Mouse (Mus musculus) ZHBTc4 (cell line): ENCODE results near the gene Psmd12.
"Not testable (repeated sequence)": the region's sequence is repeated elsewhere in the genome, so short reads cannot be mapped to it uniquely, and the experiment has no call there.

Experiments used
- DNase-seq: peaks from one replicate; pipeline ENCODE4 v3.0.0-alpha.2; 2011; ENCODE audit warnings: low read depth, low spot score

The Psmd12 gene

GRCm38 (mm10) chr11:107462478-107462877 lies 16.8 kb upstream of the Psmd12 start:
- peak; percentile 78 for DNase-seq

DNA sequence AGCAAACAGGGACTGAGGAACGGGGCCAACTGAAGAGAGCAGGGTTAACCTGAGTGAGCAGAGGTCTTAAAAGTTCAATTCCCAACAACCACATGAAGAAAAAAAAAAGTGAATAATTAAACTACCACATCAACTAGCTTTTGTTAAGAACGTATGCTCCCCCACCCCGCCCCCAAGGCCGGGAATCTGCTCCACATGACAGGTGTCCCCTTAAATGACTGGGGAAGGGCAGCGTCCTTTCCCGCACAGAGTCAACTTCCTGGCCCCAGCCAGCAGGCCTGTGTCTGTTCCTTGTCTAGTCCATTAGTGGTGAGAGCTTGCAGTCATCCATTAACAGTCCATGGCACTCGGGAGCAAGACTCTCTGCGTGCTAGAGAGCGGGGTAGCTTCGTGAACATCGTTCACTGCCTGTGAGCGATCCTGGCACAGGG lies 16.0 kb upstream of the Psmd12 start:
- no peak for DNase-seq

GRCm38 (mm10) chr11:107464141-107464540 lies 15.1 kb upstream of the Psmd12 start:
- no peak for DNase-seq

DNA sequence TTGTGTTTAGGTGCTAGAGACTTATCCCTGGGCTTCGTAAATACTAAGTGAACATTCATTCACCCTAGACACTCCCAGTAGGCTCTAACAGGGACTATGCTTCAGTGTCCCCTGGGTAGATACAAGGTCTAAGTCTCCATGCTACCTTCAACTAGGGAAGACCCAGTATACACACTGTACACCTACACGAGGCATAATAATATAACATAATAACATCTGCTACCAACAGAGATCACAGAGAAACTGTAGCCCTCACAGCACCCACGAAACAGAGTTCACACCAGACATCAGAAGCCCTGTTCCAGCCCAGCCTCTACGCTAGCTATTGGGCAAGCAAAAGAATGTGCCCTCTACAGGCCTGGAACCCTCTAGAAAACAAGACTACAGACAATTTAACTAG lies 14.2 kb upstream of the Psmd12 start:
- no peak for DNase-seq

DNA sequence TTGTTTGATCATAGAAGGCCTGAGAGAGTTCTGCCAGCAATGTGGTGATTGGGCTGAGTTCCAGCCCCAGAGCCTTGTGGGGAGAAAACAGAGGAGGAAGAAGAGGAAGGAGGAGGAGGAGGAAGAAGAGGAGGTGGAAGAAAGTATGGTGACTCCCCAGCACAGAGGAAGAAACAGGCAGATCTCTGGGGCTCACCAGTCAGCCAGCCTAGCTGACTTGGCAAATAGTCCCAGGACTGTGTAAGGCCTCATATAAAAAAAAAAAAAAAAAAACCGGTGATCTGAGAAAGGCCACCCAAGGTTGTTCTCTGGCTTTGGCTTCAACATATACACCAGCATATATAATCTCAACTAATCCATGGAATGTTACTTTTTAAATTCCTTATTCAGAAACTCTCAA lies 13.3 kb upstream of the Psmd12 start:
- DNase-seq = no peak

- no peak for DNase-seq
Measured at GRCm38 (mm10) chr11:107466611-107467391, 12.5 kb upstream of the Psmd12 start.

- DNase-seq = no peak
Measured at GRCm38 (mm10) chr11:107468252-107469030, 10.8 kb upstream of the Psmd12 start.

DNA sequence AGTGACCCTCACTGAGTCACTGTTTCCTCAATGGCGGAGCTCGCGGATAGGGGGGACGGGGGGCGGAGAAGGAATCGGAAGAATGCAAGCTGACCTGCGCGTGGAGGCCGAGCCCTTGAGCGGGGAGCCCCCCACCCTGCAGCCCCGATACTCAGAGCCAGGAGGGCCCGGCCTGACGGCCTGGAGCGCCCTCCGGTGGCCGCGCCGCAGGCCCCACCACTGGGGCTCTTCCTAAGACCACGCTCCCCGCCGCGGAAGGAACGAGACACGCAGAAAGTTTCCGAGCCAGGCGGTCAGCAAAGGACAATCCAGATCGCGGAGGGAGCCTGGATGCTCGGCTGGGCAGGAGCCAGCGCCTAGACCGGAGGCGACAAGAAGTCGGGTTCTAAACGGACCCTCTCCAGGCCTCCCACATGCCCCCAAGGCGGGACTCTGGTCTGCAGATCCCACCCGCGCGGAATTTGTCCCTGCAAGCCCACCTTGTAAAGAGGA lies 10.2 kb upstream of the Psmd12 start:
- DNase-seq = peak; percentile 76

- DNase-seq = peak; percentile 70
Measured at GRCm38 (mm10) chr11:107469523-107470371, 9.5 kb upstream of the Psmd12 start.

DNA sequence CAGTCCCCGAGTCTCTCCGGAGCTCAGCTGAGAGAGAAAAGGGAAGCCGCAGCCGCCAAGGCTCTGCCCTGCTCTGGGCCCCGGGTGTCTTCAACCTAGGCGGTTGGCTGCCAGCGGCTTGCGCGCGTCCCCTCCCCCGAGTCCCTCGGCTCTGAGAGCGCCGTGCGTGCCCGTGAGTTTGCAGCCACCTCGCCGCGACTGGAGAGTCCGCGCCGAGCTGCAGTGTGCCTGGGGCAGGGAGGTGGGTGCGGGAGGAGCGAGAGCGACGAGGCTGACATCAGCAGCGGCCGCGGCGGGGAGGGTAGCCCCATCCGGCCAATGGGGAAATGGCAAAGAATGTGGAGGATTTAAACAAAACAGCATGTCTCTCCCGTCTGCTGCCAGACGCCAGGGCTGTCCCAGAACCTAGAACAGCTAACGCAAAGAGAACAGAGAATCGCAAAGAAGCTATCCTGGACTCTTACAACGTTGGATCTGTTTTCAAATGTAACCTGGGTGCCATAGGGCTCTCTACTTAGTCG lies 8.7 kb upstream of the Psmd12 start, which contains the start of gene Pitpnc1:
Pitpnc1 (minus strand) TSS at position 179 of the 521 bp plus-strand sequence.
- peak; percentile 95 for DNase-seq

DNA sequence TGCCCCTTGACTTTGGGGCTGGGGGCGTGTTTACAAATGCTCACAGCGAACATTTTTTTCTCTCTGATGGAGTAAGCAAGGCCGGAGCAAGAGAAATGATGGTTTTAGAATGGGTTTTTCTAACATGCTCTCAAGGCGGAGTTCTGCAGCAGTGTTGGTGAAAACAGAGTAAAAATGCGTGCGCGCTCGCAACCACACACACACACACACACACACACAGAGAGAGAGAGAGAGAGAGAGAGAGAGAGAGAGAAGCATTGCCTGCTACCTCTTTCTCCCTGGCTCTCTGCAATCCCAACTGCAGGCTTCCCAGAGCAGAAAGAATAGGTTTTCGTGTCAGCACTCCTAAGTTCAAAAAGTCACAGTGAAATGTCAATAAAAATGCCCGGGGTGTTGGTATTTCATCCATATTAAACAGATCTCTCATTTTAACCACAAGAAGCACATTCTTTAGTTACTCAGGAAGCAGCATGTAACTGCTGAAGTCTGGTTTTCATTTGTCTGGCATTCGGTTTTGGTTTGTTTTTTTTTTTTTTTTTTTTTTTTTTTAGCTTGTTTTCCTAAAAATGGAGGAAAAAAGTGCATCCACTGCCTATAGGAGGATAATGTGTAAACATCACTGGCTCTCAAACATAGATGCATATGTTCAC lies 8.1 kb upstream of the Psmd12 start:
- DNase-seq = no peak

- no peak for DNase-seq
Measured at GRCm38 (mm10) chr11:107472304-107472703, 7.0 kb upstream of the Psmd12 start.

GRCm38 (mm10) chr11:107473137-107473820 lies 6.0 kb upstream of the Psmd12 start:
- peak; percentile 91 for DNase-seq

DNA sequence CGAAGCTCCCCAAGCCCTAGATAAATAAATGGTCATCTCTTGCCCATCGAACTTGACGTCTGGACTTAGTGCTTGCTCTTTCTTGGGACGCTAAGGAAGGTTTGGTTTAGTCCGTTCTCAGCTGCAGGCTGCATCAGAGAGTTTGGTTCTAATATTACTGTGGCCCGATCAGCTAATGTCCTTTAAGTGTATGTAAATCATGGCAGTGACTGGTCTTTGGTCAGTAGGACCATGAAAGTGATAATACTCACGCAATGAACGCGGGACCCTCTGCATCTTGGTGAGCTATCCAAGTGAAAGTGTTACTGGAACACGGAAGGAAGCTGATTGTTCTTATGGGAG lies 549 bp downstream of the Psmd12 start:
- no peak for DNase-seq

GRCm38 (mm10) chr11:107484341-107484740 lies 5.1 kb downstream of the Psmd12 start:
- peak; percentile 62 for DNase-seq

GRCm38 (mm10) chr11:107502801-107503200 lies 23.5 kb downstream of the Psmd12 start:
- DNase-seq = no peak

DNA sequence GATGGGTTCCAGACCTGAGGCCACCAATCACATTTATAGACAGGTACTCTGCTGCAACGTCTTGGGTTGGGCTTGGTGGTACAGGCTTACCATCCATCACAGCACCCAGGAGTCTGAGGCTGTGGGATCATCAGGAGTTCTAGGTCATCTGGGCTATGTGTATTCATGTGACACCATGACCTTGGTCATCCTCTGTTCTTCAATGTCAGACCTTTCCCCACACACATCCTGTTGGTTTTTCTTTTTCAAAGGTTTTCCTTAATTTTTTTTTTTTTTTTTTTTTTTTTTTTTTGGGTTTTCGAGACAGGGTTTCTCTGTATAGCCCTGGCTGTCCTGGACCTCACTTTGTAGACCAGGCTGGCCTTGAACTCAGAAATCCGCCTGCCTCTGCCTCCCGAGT lies 25.1 kb downstream of the Psmd12 start:
- DNase-seq = not testable (repeated sequence)

DNA sequence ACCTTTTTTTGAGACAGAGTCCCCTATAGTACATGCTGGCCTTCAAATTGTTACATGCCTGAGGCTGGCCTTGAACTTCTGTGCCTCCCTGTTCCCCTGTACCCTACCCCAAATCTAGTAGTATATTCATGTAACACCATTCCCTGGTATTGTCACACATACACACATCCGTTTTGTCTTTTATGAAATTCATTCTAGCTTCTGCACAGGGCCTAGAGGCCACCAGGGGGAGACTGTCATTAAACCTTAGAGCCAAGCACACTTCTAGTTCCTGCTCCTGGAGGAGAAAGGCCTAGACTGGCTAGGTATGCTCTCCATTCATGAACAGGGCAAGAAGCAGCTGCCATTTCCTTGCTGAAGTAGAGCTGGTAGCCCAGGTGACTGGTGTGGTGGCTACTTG lies 27.0 kb downstream of the Psmd12 start:
- DNase-seq = peak; percentile 88

- DNase-seq = peak; percentile 89
Measured at GRCm38 (mm10) chr11:107509631-107510338, 30.5 kb downstream of the Psmd12 start.
